Mouse (Mus musculus) stomach, postnatal 0 days (tissue): ENCODE measurements at regions not wholly inside any gene's neighbourhood (a gene's known extent, or its start where the extent isn't known, plus 50 kb on each side); places are given as distances from the start of the nearest gene placed in this dataset.
A peak's percentile ranks its signal among the peaks of the same experiment; 100 is the strongest.

ENCODE experiments used
- CTCF ChIP-seq: IDR thresholded peaks from 2 replicates; pipeline ENCODE4 v1.5.1; 2016; ENCODE audit warnings: antibody characterized with exemption, low read depth, mild to moderate bottlenecking, moderate library complexity
- EP300 ChIP-seq: optimal IDR thresholded peaks from 2 replicates; pipeline ENCODE3; 2016; ENCODE audit warnings: antibody characterized with exemption

DNA sequence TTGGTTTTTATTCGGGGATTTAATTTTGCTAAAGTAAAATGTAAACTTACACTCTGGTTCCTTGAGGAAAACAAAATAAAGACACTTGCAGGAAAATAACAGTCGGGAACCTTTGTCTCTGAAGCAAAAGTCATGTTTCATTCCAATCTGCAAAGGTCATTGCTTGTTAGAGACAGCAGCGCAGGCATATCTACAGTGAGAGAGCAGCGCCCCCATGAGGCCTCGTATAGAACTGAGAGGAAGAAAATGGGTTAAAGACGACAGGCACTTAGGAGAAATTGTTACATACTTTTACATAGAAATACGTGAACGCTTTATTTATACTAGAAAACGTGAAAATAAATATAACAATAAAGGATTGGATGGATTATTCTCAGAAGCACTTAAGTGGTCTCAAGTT is 93.1 kb upstream of the Fmr1 start:
- peak; percentile 72 for TF ChIP-seq CTCF
- TF ChIP-seq EP300 = no peak
